ENCODE assay signal across 8 mouse cellular contexts in the genomic region with DNA sequence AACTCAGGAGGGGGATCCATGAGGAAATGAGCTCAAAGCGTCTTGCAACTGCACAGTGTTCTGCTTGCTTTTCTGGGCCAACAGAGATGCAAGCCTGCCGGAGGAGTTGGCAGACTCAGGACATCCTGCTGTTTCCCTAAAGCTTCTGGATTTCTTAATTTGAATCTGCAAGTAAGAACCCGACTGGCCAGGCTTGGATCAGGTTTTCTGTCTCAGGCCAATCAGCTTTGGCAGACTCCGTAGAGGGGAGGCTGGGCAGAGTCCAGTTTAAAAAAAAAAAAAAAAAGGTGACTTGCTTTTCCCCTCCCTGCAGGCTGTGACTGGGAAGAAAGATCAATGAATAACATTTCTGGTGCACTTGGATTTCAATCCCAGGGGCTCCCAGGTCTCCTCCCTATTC. TPM values are rescaled to one million over a fixed set of nuclear protein-coding genes. Genes with fewer than 3 reads are reported as not detected.
DNase-seq lines count a peak whose midpoint lies in the region; ATAC-seq lines count a peak whose summit lies in the region.
"Had no signal": no experiment of that assay in that cellular context is flagged by ENCODE, and none has a peak within 500 bp of the region (broad histone marks: within the 10 kb centered on the region; RNA-seq: fewer than 3 reads in every experiment).

No protein-coding gene starts in this region.

- ATAC-seq in heart, embryonic 15.5 days (replicated peaks; ENCODE audit: insufficient number of reproducible peaks, insufficient read depth, low FRiP score, low read depth) = no peak
- no peak for ATAC-seq in forebrain, embryonic 15.5 days (replicated peaks)
- no peak for ATAC-seq in monocyte, adult 5-6 weeks (replicated peaks; ENCODE audit: insufficient number of reproducible peaks, low FRiP score, low TSS enrichment, poor library complexity, severe bottlenecking)

- peak; percentile 54 to 74 for DNase-seq in right cerebral cortex, postnatal 10 days (ENCODE audit: low spot score in 2 of 2)
- no peak for DNase-seq in right cerebral cortex, postnatal 36 days (ENCODE audit: low spot score in 2 of 2)
- no peak for DNase-seq in limb, embryonic 10.5 days (ENCODE audit: low spot score)
- peak; percentile 81 for DNase-seq in yolk sac, embryonic 10.5 days (ENCODE audit: low spot score)

- no peaks in the 10 kb centered on the region for H3K36me3 ChIP-seq in heart, embryonic 15.5 days
- 0 out of 2 replicates have a peak, but pooled peaks cover 2% of the 10 kb centered on the region for H3K36me3 ChIP-seq in limb, embryonic 10.5 days
- no peaks in the 10 kb centered on the region for H3K36me3 ChIP-seq in forebrain, embryonic 15.5 days
- H3K36me3 ChIP-seq: midbrain, embryonic 12.5 days had no signal

- WGBS in heart, embryonic 15.5 days = 41% methylated on average over 4 of the region's 4 CpGs
- WGBS in limb, embryonic 10.5 days = 51% methylated on average over 4 of the region's 4 CpGs
- WGBS in forebrain, embryonic 15.5 days = 53% methylated on average over 4 of the region's 4 CpGs

- H3K27ac ChIP-seq in heart, embryonic 15.5 days = peak overlapping the region; percentile 29; the same call in 1 of the 2 replicates
- H3K27ac ChIP-seq in limb, embryonic 10.5 days = 0 out of 2 replicates have a peak overlapping the region, but pooled peaks have one; percentile 50
- no peak overlapping the region for H3K27ac ChIP-seq in forebrain, embryonic 15.5 days (replicated peaks)
- H3K27ac ChIP-seq: midbrain, embryonic 12.5 days had no signal

- 0 out of 2 replicates have a peak overlapping the region, but pooled peaks have one; percentile 5 for H3K4me3 ChIP-seq in heart, embryonic 15.5 days
- peak overlapping the region; percentile 35 for H3K4me3 ChIP-seq in limb, embryonic 10.5 days
- no peak overlapping the region for H3K4me3 ChIP-seq in forebrain, embryonic 15.5 days
- H3K4me3 ChIP-seq: midbrain, embryonic 12.5 days had no signal

- peaks cover 27% of the 10 kb centered on the region for H3K4me1 ChIP-seq in heart, embryonic 15.5 days (replicated peaks)
- peaks cover 36% of the 10 kb centered on the region for H3K4me1 ChIP-seq in limb, embryonic 10.5 days
- peaks cover 25% of the 10 kb centered on the region for H3K4me1 ChIP-seq in forebrain, embryonic 15.5 days

- 0 out of 2 replicates have a peak overlapping the region, but pooled peaks have one; percentile 8 for H3K4me2 ChIP-seq in heart, embryonic 15.5 days
- no peak overlapping the region for H3K4me2 ChIP-seq in forebrain, embryonic 15.5 days (replicated peaks)
- H3K4me2 ChIP-seq: midbrain, embryonic 12.5 days had no signal

- no peaks in the 10 kb centered on the region for H3K9me3 ChIP-seq in heart, embryonic 15.5 days (replicated peaks)
- no peaks in the 10 kb centered on the region for H3K9me3 ChIP-seq in limb, embryonic 10.5 days (replicated peaks)
- no peaks in the 10 kb centered on the region for H3K9me3 ChIP-seq in forebrain, embryonic 15.5 days
- H3K9me3 ChIP-seq: midbrain, embryonic 12.5 days had no signal

- H3K9ac ChIP-seq in heart, embryonic 15.5 days = no peak overlapping the region
- H3K9ac ChIP-seq in forebrain, embryonic 15.5 days (replicated peaks) = no peak overlapping the region
- H3K9ac ChIP-seq: midbrain, embryonic 12.5 days had no signal

- no peaks in the 10 kb centered on the region for H3K27me3 ChIP-seq in heart, embryonic 15.5 days
- H3K27me3 ChIP-seq in limb, embryonic 10.5 days (ENCODE audit: low read depth, poor library complexity, severe bottlenecking) = no peaks in the 10 kb centered on the region
- H3K27me3 ChIP-seq in forebrain, embryonic 15.5 days = no peaks in the 10 kb centered on the region

RNA-seq across cellular contexts. Expression of gene Vdac1, which starts 2.1 kb away (rescaled TPM):
- 460 and 484 TPM in 2 replicates for polyA plus RNA-seq in heart, embryonic 15.5 days (2015; fragmentation: Nextera tagmentation; extraction: Ambion mirVana)
- polyA plus RNA-seq in limb, embryonic 10.5 days (2016; fragmentation: Nextera tagmentation; extraction: Ambion mirVana) = 203 and 211 TPM in 2 replicates
- polyA plus RNA-seq in forebrain, embryonic 15.5 days (2015; fragmentation: Nextera tagmentation; extraction: Ambion mirVana) = 272 and 293 TPM in 2 replicates
- 58.8 to 66.7 TPM (median 64.5 TPM) in 3 replicates for total RNA-seq in monocyte, adult 5-6 weeks (2017)

RNA-seq across cellular contexts. Expression of gene 9530068E07Rik, which starts 37.7 kb away (rescaled TPM):
- 165 and 190 TPM in 2 replicates for polyA plus RNA-seq in heart, embryonic 15.5 days (2015; fragmentation: Nextera tagmentation; extraction: Ambion mirVana)
- polyA plus RNA-seq in limb, embryonic 10.5 days (2016; fragmentation: Nextera tagmentation; extraction: Ambion mirVana) = 157 and 163 TPM in 2 replicates
- polyA plus RNA-seq in forebrain, embryonic 15.5 days (2015; fragmentation: Nextera tagmentation; extraction: Ambion mirVana) = 112 and 118 TPM in 2 replicates
- 65.4 to 88.6 TPM (median 68.4 TPM) in 3 replicates for total RNA-seq in monocyte, adult 5-6 weeks (2017)

Comparison
In these comparisons a context has a peak if more than half of its experiments do, and no peak if none do; other contexts are left out.
1. DNase-seq: peak in right cerebral cortex, postnatal 10 days (2 of 2) and yolk sac, embryonic 10.5 days (single experiment); none in right cerebral cortex, postnatal 36 days (0 of 2) and limb, embryonic 10.5 days (single experiment).